Mouse (Mus musculus): ENCODE data around the gene Map4k2. TPM values are rescaled to one million over a fixed set of nuclear protein-coding genes. Genes with fewer than 3 reads are reported as not detected.

The Map4k2 gene
- polyA plus RNA-seq, 3 experiments from 2014 or later = 68.4 to 105 (median 88.5) TPM

- no peak for ATAC-seq
These were observed 5.7 kb downstream of the Map4k2 start for GRCm38 (mm10) chr19:6346661-6347060.

GRCm38 (mm10) chr19:6347615-6348014 lies 6.7 kb downstream of the Map4k2 start:
- ATAC-seq = no peak

GRCm38 (mm10) chr19:6348717-6349116 lies 7.8 kb downstream of the Map4k2 start:
- ATAC-seq = no peak

- ATAC-seq = no peak
These were observed 8.5 kb downstream of the Map4k2 start for GRCm38 (mm10) chr19:6349215-6349983.

GRCm38 (mm10) chr19:6351431-6352106 lies 10.6 kb downstream of the Map4k2 start:
- ATAC-seq = no peak

GRCm38 (mm10) chr19:6352107-6352505 lies 11.2 kb downstream of the Map4k2 start:
- no peak for ATAC-seq

- no peak for ATAC-seq
These were observed 13.1 kb downstream of the Map4k2 start for GRCm38 (mm10) chr19:6354030-6354429.

GRCm38 (mm10) chr19:6361291-6361690 lies 20.4 kb downstream of the Map4k2 start:
- no peak for ATAC-seq

- ATAC-seq = peak; percentile 76
These were observed 22.1 kb downstream of the Map4k2 start for GRCm38 (mm10) chr19:6363091-6363410.

- peak; percentile 85 for ATAC-seq
These were observed 22.7 kb downstream of the Map4k2 start, which contains the start of gene Sf1 for GRCm38 (mm10) chr19:6363411-6364240. Gene Sf1, plus strand, starts transcription at chr19:6363690.

GRCm38 (mm10) chr19:6364317-6364725 lies 23.4 kb downstream of the Map4k2 start:
- ATAC-seq = no peak

GRCm38 (mm10) chr19:6364842-6365241 lies 23.9 kb downstream of the Map4k2 start:
- ATAC-seq = no peak

- ATAC-seq = no peak
These were observed 29.2 kb downstream of the Map4k2 start for GRCm38 (mm10) chr19:6370175-6370574.

- no peak for ATAC-seq
These were observed 31.5 kb downstream of the Map4k2 start for GRCm38 (mm10) chr19:6372433-6372832.

GRCm38 (mm10) chr19:6373539-6374400 lies 32.8 kb downstream of the Map4k2 start:
- no peak for ATAC-seq

GRCm38 (mm10) chr19:6374571-6374970 lies 33.6 kb downstream of the Map4k2 start:
- ATAC-seq = no peak

- ATAC-seq = no peak
These were observed 34.7 kb downstream of the Map4k2 start for GRCm38 (mm10) chr19:6375423-6376254.

GRCm38 (mm10) chr19:6376255-6376564 lies 35.3 kb downstream of the Map4k2 start:
- ATAC-seq = no peak

- ATAC-seq = no peak
These were observed 35.7 kb downstream of the Map4k2 start for GRCm38 (mm10) chr19:6376643-6377042.

GRCm38 (mm10) chr19:6377327-6378040 lies 36.5 kb downstream of the Map4k2 start:
- ATAC-seq = no peak

Data from inflammation-experienced regulatory T-cells, adult 6 months (primary cell).